Mouse (Mus musculus): ENCODE results near the gene Slc16a3. TPM values are rescaled to one million over a fixed set of nuclear protein-coding genes. Genes with fewer than 3 reads are reported as not detected.

The Slc16a3 gene
- polyA plus RNA-seq, 1 experiment from 2014 or later, result 164 TPM

DNA sequence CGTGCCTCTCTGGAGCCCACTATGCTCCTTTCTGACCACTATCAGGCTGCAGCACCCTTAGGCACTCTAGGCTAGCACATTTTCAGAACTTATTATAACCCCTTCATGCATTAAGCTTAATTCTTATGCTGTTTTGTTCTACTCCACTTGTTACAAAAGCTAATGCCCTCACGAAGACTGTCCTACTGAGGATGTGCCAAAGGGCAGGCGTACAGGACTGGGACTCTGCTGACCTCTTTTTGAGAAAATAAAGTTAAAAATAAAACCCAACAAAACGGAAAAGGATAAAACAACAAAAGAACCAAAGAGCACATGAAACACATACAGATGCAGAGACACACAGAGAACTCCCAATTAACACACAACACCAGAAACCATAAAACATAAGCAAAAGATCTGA, 33.4 kb downstream of the Slc16a3 start:
- H3K4me1 ChIP-seq (ENCODE audit: control insufficient read depth, insufficient read depth, low read length), result peaks cover 22% of the 10 kb centered on the region
- H3K27me3 ChIP-seq (ENCODE audit: control insufficient read depth, insufficient read depth, low read length), result no peaks in the 10 kb centered on the region

DNA sequence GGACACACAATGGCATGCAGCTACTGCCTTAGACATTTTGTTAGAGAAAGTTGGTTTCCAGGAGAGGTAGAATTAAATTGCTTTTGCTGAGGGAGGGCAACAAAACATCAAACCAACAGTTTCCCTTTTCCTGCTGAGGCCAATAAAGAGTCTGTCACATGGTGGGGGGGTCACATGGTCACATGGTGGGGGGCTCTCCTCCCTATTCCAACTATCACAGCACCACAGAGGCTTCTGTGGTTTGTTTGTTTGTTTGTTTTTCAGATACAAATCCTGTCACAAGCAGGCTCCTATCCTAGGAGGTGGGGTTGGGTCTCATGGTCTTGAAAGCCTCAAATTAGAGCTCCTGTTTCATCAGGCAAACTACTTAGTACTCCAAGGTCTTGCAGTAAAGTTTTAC, 34.2 kb downstream of the Slc16a3 start:
- H3K36me3 ChIP-seq (ENCODE audit: control insufficient read depth, insufficient read depth), result peaks cover 24% of the 10 kb centered on the region
- H3K4me1 ChIP-seq (ENCODE audit: control insufficient read depth, insufficient read depth, low read length), result peaks cover 25% of the 10 kb centered on the region
- no peak overlapping the region for H3K27ac ChIP-seq (ENCODE audit: low read length)
- no peak overlapping the region for H3K9ac ChIP-seq (ENCODE audit: low read length)
- no peak overlapping the region for H3K4me2 ChIP-seq (ENCODE audit: low read depth, low read length)
- no peak overlapping the region for H3K4me3 ChIP-seq (ENCODE audit: low read length)
- no peak for ATAC-seq (replicated peaks; ENCODE audit: extremely low read depth, insufficient read depth, low FRiP score)
- no peaks in the 10 kb centered on the region for H3K27me3 ChIP-seq (ENCODE audit: control insufficient read depth, insufficient read depth, low read length)
- no peaks in the 10 kb centered on the region for H3K9me3 ChIP-seq (replicated peaks; ENCODE audit: control insufficient read depth, low read length)

More for the DNA sequence above, 33.4 kb downstream of the Slc16a3 start:
- 86% methylated on average over 4 of the region's 4 CpGs for WGBS
- no peak overlapping the region for H3K4me2 ChIP-seq (ENCODE audit: low read depth, low read length)
- peaks cover 26% of the 10 kb centered on the region for H3K36me3 ChIP-seq (ENCODE audit: control insufficient read depth, insufficient read depth)
- no peak overlapping the region for H3K9ac ChIP-seq (ENCODE audit: low read length)
- ATAC-seq (replicated peaks; ENCODE audit: extremely low read depth, insufficient read depth, low FRiP score), result no peak
- H3K4me3 ChIP-seq (ENCODE audit: low read length), result no peak overlapping the region
- H3K9me3 ChIP-seq (replicated peaks; ENCODE audit: control insufficient read depth, low read length), result no peaks in the 10 kb centered on the region
- H3K27ac ChIP-seq (ENCODE audit: low read length), result no peak overlapping the region

DNA sequence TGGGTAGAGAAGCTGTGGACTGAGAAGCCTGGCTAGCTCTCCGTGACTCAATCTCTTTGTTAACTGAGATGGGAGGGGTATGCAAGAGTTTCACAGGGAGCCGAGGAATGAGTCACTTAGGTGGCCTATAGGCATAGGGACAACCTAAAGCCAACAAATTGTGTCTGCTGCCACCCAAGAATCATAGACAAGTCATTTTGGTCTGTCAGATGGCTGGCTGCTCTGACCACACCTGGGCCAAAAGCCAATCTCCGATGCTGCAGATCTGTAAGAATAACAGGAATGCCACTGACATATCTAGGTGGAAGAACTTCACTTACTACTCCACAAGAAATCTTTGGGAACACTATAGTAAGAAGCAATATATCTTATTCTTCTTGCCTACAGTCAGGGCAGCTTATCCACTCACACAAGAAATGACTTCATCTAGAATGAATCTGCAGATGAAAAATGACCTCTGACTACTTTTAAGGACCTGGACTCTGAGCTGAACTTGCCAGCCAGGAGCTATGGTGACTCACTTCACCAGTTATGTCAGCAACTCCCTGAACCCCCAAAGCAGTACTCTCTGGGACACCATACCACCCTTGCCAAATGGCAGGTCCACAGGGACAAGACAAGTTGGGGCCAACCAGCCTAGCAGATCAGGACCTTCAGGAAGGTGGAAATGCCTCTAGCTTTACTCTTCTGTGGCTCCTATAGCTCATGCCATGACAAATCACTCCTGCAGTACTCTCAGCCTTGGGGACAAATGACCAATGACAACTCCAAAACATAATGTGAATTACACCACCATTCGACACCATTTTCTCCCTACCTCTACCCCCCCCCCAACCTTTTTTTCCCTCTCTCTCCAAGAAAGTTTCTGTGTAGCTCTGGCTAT, 36.4 kb downstream of the Slc16a3 start:
- ATAC-seq (replicated peaks; ENCODE audit: extremely low read depth, insufficient read depth, low FRiP score), result no peak
- no peaks in the 10 kb centered on the region for H3K9me3 ChIP-seq (replicated peaks; ENCODE audit: control insufficient read depth, low read length)
- H3K27ac ChIP-seq (ENCODE audit: low read length), result peak overlapping the region; percentile 50
- no peaks in the 10 kb centered on the region for H3K27me3 ChIP-seq (ENCODE audit: control insufficient read depth, insufficient read depth, low read length)
- no peak overlapping the region for H3K4me3 ChIP-seq (ENCODE audit: low read length)
- WGBS, result 59% methylated on average over 4 of the region's 4 CpGs
- H3K4me2 ChIP-seq (ENCODE audit: low read depth, low read length), result no peak overlapping the region
- H3K9ac ChIP-seq (ENCODE audit: low read length), result no peak overlapping the region
- peaks cover 21% of the 10 kb centered on the region for H3K36me3 ChIP-seq (ENCODE audit: control insufficient read depth, insufficient read depth)
- H3K4me1 ChIP-seq (ENCODE audit: control insufficient read depth, insufficient read depth, low read length), result peaks cover 46% of the 10 kb centered on the region

DNA sequence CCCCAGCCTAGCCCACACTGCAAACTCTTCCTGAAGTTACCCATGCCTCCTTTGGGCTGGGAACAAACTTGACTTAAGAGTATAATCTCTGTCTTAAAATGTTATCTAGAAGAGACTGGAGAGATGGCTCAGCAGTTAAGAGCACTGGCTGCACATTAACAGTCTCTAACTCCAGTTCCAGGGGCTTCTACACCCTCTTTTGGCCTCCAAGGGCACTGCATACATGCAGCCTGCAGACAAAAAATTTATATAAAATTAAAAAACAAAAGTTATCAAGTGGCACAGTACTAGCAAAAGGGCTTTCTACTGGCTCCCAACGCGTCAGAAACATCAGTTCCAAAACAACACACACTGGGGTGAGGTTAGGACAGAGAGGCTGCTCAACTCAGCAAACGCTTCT, 39.3 kb downstream of the Slc16a3 start:
- Histone ChIP-seq H3K9ac (ENCODE audit: low read length) (no peak overlapping the region), H3K36me3 (ENCODE audit: control insufficient read depth, insufficient read depth) (peaks cover 10% of the 10 kb centered on the region), H3K4me3 (ENCODE audit: low read length) (no peak overlapping the region), H3K27me3 (ENCODE audit: control insufficient read depth, insufficient read depth, low read length) (no peaks in the 10 kb centered on the region), H3K9me3 (replicated peaks; ENCODE audit: control insufficient read depth, low read length) (no peaks in the 10 kb centered on the region), H3K4me2 (ENCODE audit: low read depth, low read length) (no peak overlapping the region), H3K27ac (ENCODE audit: low read length) (no peak overlapping the region), H3K4me1 (ENCODE audit: control insufficient read depth, insufficient read depth, low read length) (peaks cover 47% of the 10 kb centered on the region)
- no peak for ATAC-seq (replicated peaks; ENCODE audit: extremely low read depth, insufficient read depth, low FRiP score)
- 66% methylated on average over 3 of the region's 3 CpGs for WGBS

DNA sequence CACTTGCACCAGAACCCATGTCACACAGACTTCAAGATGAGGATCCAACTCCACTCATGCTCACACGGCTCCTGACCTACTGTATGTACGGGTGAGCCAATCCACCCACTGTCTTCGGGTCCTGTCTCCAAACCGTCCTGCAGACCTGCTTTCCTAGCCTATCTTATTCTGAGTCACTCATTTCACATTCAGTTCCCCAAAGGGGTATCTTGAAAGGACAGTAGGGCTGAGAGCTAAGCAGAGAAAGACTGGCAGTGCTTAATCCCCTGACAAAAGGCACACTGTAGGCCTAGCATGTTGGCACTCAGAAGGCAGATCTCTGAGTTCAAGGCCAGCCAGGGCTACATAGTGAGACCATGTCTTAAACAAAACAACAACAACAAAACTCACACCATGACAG, 40.1 kb downstream of the Slc16a3 start:
- no peak overlapping the region for H3K4me3 ChIP-seq (ENCODE audit: low read length)
- H3K4me1 ChIP-seq (ENCODE audit: control insufficient read depth, insufficient read depth, low read length), result peaks cover 53% of the 10 kb centered on the region
- no peaks in the 10 kb centered on the region for H3K27me3 ChIP-seq (ENCODE audit: control insufficient read depth, insufficient read depth, low read length)
- no peak overlapping the region; the same call in 1 of the 2 replicates for H3K9ac ChIP-seq (ENCODE audit: low read length)
- 65% methylated on average over 4 of the region's 4 CpGs for WGBS
- H3K4me2 ChIP-seq (ENCODE audit: low read depth, low read length), result peak overlapping the region; percentile 17; the same call in 1 of the 2 replicates
- peaks cover 6% of the 10 kb centered on the region; the same call in 1 of the 2 replicates for H3K36me3 ChIP-seq (ENCODE audit: control insufficient read depth, insufficient read depth)
- H3K27ac ChIP-seq (ENCODE audit: low read length), result no peak overlapping the region
- ATAC-seq (replicated peaks; ENCODE audit: extremely low read depth, insufficient read depth, low FRiP score), result no peak
- H3K9me3 ChIP-seq (replicated peaks; ENCODE audit: control insufficient read depth, low read length), result no peaks in the 10 kb centered on the region

DNA sequence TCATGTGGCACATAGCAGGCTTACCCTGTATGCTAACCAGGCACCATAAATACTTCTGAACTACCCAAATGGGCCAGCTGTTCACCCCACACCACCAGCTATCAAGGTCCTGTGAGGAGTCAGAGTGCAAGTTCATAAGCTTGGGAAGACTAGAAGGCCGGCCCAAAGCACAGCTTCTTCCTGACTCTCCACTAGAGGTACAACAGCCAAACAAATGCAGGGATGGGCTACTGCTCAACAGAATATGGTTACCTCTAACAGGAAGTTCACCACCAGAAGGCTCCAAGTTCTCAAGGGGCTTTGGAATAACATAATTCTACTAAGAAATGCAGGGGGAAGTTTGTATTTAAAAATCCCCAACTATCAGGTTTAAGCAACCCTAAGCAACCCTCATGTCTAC, 41.2 kb downstream of the Slc16a3 start:
- H3K9ac ChIP-seq (ENCODE audit: low read length), result peak overlapping the region; percentile 99
- peaks cover 55% of the 10 kb centered on the region for H3K4me1 ChIP-seq (ENCODE audit: control insufficient read depth, insufficient read depth, low read length)
- ATAC-seq (replicated peaks; ENCODE audit: extremely low read depth, insufficient read depth, low FRiP score), result no peak
- H3K9me3 ChIP-seq (replicated peaks; ENCODE audit: control insufficient read depth, low read length), result no peaks in the 10 kb centered on the region
- peak overlapping the region; percentile 89 for H3K4me3 ChIP-seq (ENCODE audit: low read length)
- no peaks in the 10 kb centered on the region for H3K27me3 ChIP-seq (ENCODE audit: control insufficient read depth, insufficient read depth, low read length)
- 12% methylated on average over 1 of the region's 1 CpGs for WGBS
- H3K36me3 ChIP-seq (ENCODE audit: control insufficient read depth, insufficient read depth), result peaks cover 6% of the 10 kb centered on the region; the same call in 1 of the 2 replicates
- peak overlapping the region; percentile 73 for H3K4me2 ChIP-seq (ENCODE audit: low read depth, low read length)
- no peak overlapping the region; the same call in 1 of the 2 replicates for H3K27ac ChIP-seq (ENCODE audit: low read length)

DNA sequence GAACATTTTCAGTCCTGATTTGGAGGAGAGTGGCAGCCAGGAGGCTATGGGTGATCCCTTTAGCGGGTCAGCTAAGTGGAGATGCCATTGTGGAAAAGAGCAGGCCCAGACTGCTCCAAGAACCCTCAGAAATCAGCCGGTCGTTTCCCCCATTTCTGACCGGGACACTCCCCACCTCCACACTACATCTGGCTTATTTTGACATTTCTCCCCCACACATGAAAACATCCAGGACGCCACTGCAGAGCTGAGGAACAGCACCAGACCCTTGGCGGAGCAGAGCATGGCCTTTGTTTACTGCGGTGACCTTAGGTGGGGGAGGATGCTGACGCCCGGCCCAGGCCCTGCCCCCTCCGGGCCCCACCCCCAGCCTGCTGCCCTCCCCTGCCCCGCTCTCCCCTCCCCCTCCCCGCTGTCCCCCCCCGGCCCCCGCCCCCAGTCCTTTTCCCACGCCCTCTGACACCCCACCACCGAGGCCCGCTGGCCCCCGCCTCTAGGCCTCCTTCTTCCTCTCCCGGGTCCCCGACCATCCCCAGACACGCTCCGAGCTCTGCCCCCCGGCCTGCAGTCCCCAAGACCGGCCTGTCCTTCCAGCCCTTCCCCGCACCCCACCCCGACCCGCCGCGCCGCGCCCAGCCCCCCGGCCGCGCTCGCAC, 42.0 kb downstream of the Slc16a3 start:
- Histone ChIP-seq H3K27ac (ENCODE audit: low read length) (peak overlapping the region; percentile 93), H3K9ac (ENCODE audit: low read length) (peak overlapping the region; percentile 99), H3K4me2 (ENCODE audit: low read depth, low read length) (peak overlapping the region; percentile 73), H3K36me3 (ENCODE audit: control insufficient read depth, insufficient read depth) (peaks cover 6% of the 10 kb centered on the region; the same call in 1 of the 2 replicates), H3K9me3 (replicated peaks; ENCODE audit: control insufficient read depth, low read length) (no peaks in the 10 kb centered on the region), H3K27me3 (ENCODE audit: control insufficient read depth, insufficient read depth, low read length) (no peaks in the 10 kb centered on the region), H3K4me3 (ENCODE audit: low read length) (peak overlapping the region; percentile 89), H3K4me1 (ENCODE audit: control insufficient read depth, insufficient read depth, low read length) (peaks cover 48% of the 10 kb centered on the region)
- WGBS, result 2% methylated on average over 32 of the region's 35 CpGs
- ATAC-seq (replicated peaks; ENCODE audit: extremely low read depth, insufficient read depth, low FRiP score), result peak; percentile 19; the same call in 1 of the 2 replicates

DNA sequence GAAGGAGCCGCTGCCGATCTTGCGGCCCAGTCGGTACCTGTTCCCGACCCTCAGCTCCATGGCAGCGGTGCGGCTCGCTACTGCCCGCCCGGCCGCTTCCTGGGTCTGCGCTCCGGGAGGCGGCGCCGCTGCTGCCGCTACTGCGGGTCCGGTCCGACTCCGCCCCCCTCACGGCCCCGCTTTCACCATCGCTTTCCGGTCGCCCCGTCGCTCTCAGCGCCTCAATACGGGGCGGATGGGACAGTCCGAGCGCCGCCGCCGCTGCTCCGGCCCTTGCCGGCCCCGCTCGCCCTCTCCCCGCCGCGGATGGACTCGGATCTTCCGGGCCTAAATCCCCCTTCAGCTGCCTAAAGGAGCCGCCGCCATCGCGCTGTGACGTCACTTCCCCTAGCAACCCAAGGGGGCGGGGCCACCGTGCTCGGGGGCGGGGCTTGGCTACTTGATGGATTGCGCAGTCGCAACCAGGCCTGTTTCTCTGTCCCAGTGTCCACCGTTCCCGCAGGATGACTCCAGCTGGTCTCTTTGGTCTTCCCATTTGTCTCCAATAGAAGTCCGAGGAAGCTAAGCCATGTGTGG, 42.8 kb downstream of the Slc16a3 start, which contains the start of gene Csnk1d:
TSS of gene Csnk1d (minus strand) at position 380 of the 576 bp plus-strand sequence.
- peaks cover under 1% of the 10 kb centered on the region; the same call in 1 of the 2 replicates for H3K36me3 ChIP-seq (ENCODE audit: control insufficient read depth, insufficient read depth)
- peaks cover 42% of the 10 kb centered on the region for H3K4me1 ChIP-seq (ENCODE audit: control insufficient read depth, insufficient read depth, low read length)
- H3K4me3 ChIP-seq (ENCODE audit: low read length), result peak within 1 kb of the TSS; percentile 89
- peak; percentile 91 for ATAC-seq (replicated peaks; ENCODE audit: extremely low read depth, insufficient read depth, low FRiP score)
- WGBS, result under 1% methylated on average over 53 of the region's 59 CpGs
- peak within 1 kb of the TSS; percentile 73 for H3K4me2 ChIP-seq (ENCODE audit: low read depth, low read length)
- no peaks in the 10 kb centered on the region for H3K9me3 ChIP-seq (replicated peaks; ENCODE audit: control insufficient read depth, low read length)
- H3K9ac ChIP-seq (ENCODE audit: low read length), result peak within 1 kb of the TSS; percentile 99
- no peaks in the 10 kb centered on the region for H3K27me3 ChIP-seq (ENCODE audit: control insufficient read depth, insufficient read depth, low read length)
- peak within 1 kb of the TSS; percentile 93 for H3K27ac ChIP-seq (ENCODE audit: low read length)
